Mouse (Mus musculus) liver, embryonic 15.5 days (tissue): ENCODE measurements around the gene Sash3. TPM values are rescaled to one million over a fixed set of nuclear protein-coding genes. Genes with fewer than 3 reads are reported as not detected.

Source experiments
- ATAC-seq: fragments of 200-750 bp; cut with Nextera tagmentation; 2 replicates; pipeline ENCODE4 v1.8.0; 2017; ENCODE audit warnings: moderate number of reproducible peaks, mild to moderate bottlenecking, moderate library complexity; ENCODE audit not compliant: insufficient read depth
- H3K27ac ChIP-seq: fragments of 300-500 bp; sonication (generic); replicated peaks from 2 replicates; pipeline ENCODE4 v1.5.1; 2015; ENCODE audit warnings: mild to moderate bottlenecking, inconsistent platforms
- H3K27me3 ChIP-seq: fragments of 300-500 bp; sonication (generic); 2 replicates; pipeline ENCODE4 v1.6.1; 2015; ENCODE audit warnings: mild to moderate bottlenecking, inconsistent platforms
- H3K36me3 ChIP-seq: fragments of 300-500 bp; sonication (generic); replicated peaks from 2 replicates; pipeline ENCODE4 v1.6.1; 2015; ENCODE audit warnings: moderate library complexity, mild to moderate bottlenecking, inconsistent platforms
- H3K4me1 ChIP-seq: fragments of 300-500 bp; sonication (generic); replicated peaks from 2 replicates; pipeline ENCODE4 v1.6.1; 2015; ENCODE audit warnings: inconsistent platforms
- H3K4me2 ChIP-seq: fragments of 300-500 bp; sonication (generic); 2 replicates; pipeline ENCODE4 v1.6.1; 2015; ENCODE audit warnings: moderate library complexity, mild to moderate bottlenecking, inconsistent platforms
- H3K4me3 ChIP-seq: fragments of 300-500 bp; sonication (generic); replicated peaks from 2 replicates; pipeline ENCODE4 v1.5.1; 2015; ENCODE audit warnings: mild to moderate bottlenecking, inconsistent platforms
- H3K9ac ChIP-seq: fragments of 300-500 bp; sonication (generic); 2 replicates; pipeline ENCODE4 v1.6.1; 2015; ENCODE audit warnings: moderate library complexity, mild to moderate bottlenecking, inconsistent platforms
- H3K9me3 ChIP-seq: fragments of 300-500 bp; sonication (generic); replicated peaks from 2 replicates; pipeline ENCODE4 v1.6.1; 2016; ENCODE audit warnings: inconsistent platforms
- WGBS: fragments of 180-500 bp; shearing (Covaris S2); methylation state at CpG from one replicate; pipeline ENCODE4 v1.1.7; 2015; ENCODE audit warnings: mixed read lengths; ENCODE audit not compliant: insufficient replicate concordance; 5-methylcytosine and 5-hydroxymethylcytosine counted together
- polyA plus RNA-seq: library from polyadenylated mRNA; unstranded; fragments of >200 nt; fragmentation: Nextera tagmentation; extraction: Ambion mirVana; gene quantifications from 2 replicates; pipeline ENCODE4 v1.2.1, GENCODE M21; 2015

The Sash3 gene
- polyA plus RNA-seq, 1 experiment from 2014 or later: 8.8 TPM

GRCm38 (mm10) chrX:48170368-48170767 is 24.1 kb downstream of the Sash3 start:
- 20% methylated on average over 1 of the region's 1 CpGs for WGBS
- ATAC-seq: no peak

GRCm38 (mm10) chrX:48181844-48182243 is 35.6 kb downstream of the Sash3 start:
- no peak overlapping the region for H3K4me3 ChIP-seq
- H3K4me2 ChIP-seq: no peak overlapping the region
- no peak overlapping the region for H3K27ac ChIP-seq
- ATAC-seq: no peak
- 71% methylated on average over 6 of the region's 6 CpGs for WGBS
- H3K9ac ChIP-seq: no peak overlapping the region
- H3K4me1 ChIP-seq: no peaks in the 10 kb centered on the region
- no peaks in the 10 kb centered on the region for H3K9me3 ChIP-seq
- H3K27me3 ChIP-seq: no peaks in the 10 kb centered on the region
- peaks cover 4% of the 10 kb centered on the region; the same call in 1 of the 2 replicates for H3K36me3 ChIP-seq

More at GRCm38 (mm10) chrX:48170368-48170767, 24.1 kb downstream of the Sash3 start:
- H3K36me3 ChIP-seq: no peaks in the 10 kb centered on the region
- no peak overlapping the region for H3K9ac ChIP-seq
- H3K4me1 ChIP-seq: no peaks in the 10 kb centered on the region
- H3K9me3 ChIP-seq: no peaks in the 10 kb centered on the region
- no peak overlapping the region for H3K27ac ChIP-seq
- no peak overlapping the region for H3K4me3 ChIP-seq
- no peak overlapping the region for H3K4me2 ChIP-seq
- no peaks in the 10 kb centered on the region for H3K27me3 ChIP-seq

DNA sequence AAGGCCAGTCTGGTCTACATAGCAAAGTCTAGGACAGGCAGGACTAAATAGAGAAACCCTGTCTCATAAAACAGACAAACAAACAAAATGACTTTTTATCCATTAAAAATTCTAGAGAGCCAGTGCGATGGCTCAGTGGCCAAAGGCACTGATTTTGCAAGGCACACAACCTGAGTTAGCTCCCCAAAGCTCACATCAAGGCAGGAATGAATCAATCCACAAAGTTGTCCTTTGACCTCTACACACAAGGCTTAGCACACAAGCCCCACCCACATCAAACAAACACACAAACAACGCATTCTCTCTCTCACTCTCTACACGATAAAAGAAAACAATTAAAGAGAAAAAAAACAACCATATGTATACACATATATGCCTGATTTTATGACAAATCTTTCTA is 38.5 kb downstream of the Sash3 start:
- Histone ChIP-seq H3K4me3 (no peak overlapping the region), H3K4me1 (no peaks in the 10 kb centered on the region), H3K27ac (no peak overlapping the region), H3K36me3 (peaks cover 4% of the 10 kb centered on the region; the same call in 1 of the 2 replicates), H3K9ac (no peak overlapping the region), H3K27me3 (no peaks in the 10 kb centered on the region), H3K4me2 (no peak overlapping the region), H3K9me3 (no peaks in the 10 kb centered on the region)
- 64% methylated on average over 3 of the region's 3 CpGs for WGBS
- no peak for ATAC-seq

DNA sequence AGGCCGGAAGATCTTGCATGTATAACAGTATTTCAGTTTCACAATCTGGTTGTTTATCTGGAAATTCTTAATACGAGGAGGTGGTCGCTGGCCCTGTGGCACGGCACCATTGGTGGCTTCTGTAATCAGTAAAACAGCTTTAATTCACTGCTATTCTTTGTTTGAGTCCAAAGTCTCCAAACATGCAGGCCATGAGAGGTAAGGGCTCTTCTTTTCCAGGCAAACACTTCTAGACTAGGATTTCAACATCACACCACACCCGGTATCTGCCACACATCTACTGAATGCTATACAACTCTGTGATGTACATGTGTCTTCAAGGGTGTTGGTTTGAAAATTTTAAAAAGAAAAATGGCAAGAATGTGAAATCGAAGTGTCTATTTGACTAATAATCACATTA is 45.0 kb downstream of the Sash3 start:
- Histone ChIP-seq H3K4me1 (no peaks in the 10 kb centered on the region), H3K27ac (no peak overlapping the region), H3K4me2 (no peak overlapping the region), H3K36me3 (0 out of 2 replicates have a peak, but pooled peaks cover 3% of the 10 kb centered on the region), H3K27me3 (no peaks in the 10 kb centered on the region), H3K9me3 (no peaks in the 10 kb centered on the region), H3K4me3 (no peak overlapping the region), H3K9ac (no peak overlapping the region)
- WGBS: 66% methylated on average over 6 of the region's 6 CpGs
- peak; percentile 22; the same call in 1 of the 2 replicates for ATAC-seq

DNA sequence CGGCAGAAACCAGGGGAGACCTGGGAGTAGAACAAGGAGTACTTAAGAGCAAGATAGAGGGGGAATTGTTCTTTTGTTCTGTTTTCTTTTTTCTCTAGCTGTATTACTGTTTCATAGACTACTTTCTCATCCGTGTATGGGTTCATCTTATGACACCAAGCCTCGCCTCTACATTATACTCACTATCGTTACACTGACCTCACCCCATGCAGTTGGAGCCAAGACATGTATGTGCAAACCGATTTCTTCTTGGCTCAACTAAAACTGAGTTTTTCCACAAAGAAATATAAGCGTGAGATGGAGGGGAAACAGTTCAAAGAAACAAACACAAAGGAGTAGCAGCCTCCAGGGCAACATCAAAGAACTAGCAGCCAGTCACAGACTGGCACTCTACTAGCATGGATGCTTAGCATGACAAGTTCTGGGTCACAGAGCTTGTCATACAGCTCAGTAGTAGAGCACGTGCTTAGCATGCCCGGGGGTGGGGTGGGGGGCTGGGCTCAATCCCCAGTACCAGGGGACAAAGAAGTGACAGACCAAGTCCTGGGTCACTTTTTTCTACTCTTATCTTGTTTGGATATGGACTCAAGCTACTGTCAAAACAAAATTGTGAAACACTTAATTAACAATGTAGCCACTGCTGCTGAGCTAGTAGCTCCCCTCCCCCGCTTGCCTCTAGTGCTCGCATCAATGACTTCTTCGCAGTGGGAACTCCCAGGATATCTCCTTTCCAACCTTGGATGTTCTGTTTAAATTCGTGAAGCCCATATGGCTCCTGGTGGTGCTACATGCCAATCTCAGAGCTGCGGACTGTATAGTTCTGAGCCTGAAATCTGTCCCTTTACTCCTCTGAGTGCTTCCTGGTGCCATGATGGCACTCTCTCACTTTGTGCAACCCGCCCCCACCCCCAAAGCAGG is 47.3 kb downstream of the Sash3 start:
- H3K9ac ChIP-seq: no peak overlapping the region
- H3K4me1 ChIP-seq: no peaks in the 10 kb centered on the region
- H3K27ac ChIP-seq: no peak overlapping the region
- no peaks in the 10 kb centered on the region for H3K9me3 ChIP-seq
- no peak for ATAC-seq
- no peak overlapping the region for H3K4me3 ChIP-seq
- 0 out of 2 replicates have a peak, but pooled peaks cover 3% of the 10 kb centered on the region for H3K36me3 ChIP-seq
- 64% methylated on average over 14 of the region's 14 CpGs for WGBS
- H3K4me2 ChIP-seq: no peak overlapping the region
- H3K27me3 ChIP-seq: no peaks in the 10 kb centered on the region

DNA sequence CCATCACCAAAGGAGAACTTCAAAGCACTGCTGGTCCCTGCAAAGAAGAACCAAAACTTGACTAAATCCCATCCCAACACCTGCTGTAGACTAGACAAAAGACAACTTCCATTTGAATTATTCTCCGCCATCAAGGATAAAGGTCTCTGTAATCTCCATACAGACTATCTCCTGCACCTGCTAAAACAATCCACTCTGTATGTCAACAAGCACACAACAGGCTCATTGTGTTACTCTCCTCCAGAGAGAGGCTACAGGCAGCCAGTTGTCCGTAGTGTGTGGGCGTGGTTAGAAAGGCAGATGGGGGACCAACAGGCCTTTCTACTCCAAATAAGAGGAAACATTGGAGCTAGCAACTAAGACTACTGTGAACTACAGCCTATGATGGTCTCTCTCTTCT is 51.6 kb downstream of the Sash3 start:
- Histone ChIP-seq H3K27ac (no peak overlapping the region), H3K4me2 (no peak overlapping the region), H3K9me3 (no peaks in the 10 kb centered on the region), H3K27me3 (no peaks in the 10 kb centered on the region), H3K4me3 (no peak overlapping the region), H3K9ac (no peak overlapping the region), H3K36me3 (no peaks in the 10 kb centered on the region), H3K4me1 (no peaks in the 10 kb centered on the region)
- WGBS: 73% methylated on average over 3 of the region's 3 CpGs
- ATAC-seq: no peak

GRCm38 (mm10) chrX:48199026-48199425 is 52.8 kb downstream of the Sash3 start:
- H3K4me2 ChIP-seq: no peak overlapping the region
- H3K36me3 ChIP-seq: no peaks in the 10 kb centered on the region
- H3K27ac ChIP-seq: no peak overlapping the region
- no peak overlapping the region for H3K9ac ChIP-seq
- H3K27me3 ChIP-seq: no peaks in the 10 kb centered on the region
- no peaks in the 10 kb centered on the region for H3K9me3 ChIP-seq
- 81% methylated on average over 2 of the region's 2 CpGs for WGBS
- H3K4me3 ChIP-seq: no peak overlapping the region
- ATAC-seq: no peak
- H3K4me1 ChIP-seq: peaks cover 5% of the 10 kb centered on the region; the same call in 1 of the 2 replicates

GRCm38 (mm10) chrX:48200699-48201098 is 54.5 kb downstream of the Sash3 start:
- no peaks in the 10 kb centered on the region for H3K36me3 ChIP-seq
- no peak overlapping the region for H3K4me3 ChIP-seq
- no peak overlapping the region for H3K27ac ChIP-seq
- no peak overlapping the region for H3K9ac ChIP-seq
- WGBS: 79% methylated on average over 3 of the region's 3 CpGs
- no peak for ATAC-seq
- H3K4me2 ChIP-seq: no peak overlapping the region
- H3K9me3 ChIP-seq: no peaks in the 10 kb centered on the region
- H3K27me3 ChIP-seq: no peaks in the 10 kb centered on the region
- peaks cover 5% of the 10 kb centered on the region; the same call in 1 of the 2 replicates for H3K4me1 ChIP-seq

DNA sequence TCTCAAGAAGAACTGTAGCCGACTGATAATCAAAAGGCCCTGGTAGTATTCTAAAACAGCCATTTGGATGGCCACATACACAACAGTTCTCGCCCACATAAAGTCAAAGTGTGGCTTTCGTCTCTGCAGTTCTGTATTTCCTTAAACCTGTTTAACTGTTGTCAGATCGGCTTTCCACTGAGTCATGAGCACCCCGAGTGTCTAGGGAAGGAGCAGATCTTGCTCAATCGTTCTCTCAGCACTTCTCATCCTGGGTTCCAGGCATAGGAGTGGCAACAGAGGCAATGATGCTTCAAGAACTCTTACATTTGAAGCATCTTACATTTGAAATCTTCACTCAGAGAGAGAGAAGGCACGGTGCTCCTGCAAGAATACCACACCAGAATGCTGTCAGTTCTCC is 55.7 kb downstream of the Sash3 start:
- no peak overlapping the region for H3K27ac ChIP-seq
- no peaks in the 10 kb centered on the region for H3K36me3 ChIP-seq
- H3K4me1 ChIP-seq: peaks cover 5% of the 10 kb centered on the region; the same call in 1 of the 2 replicates
- no peak for ATAC-seq
- H3K4me2 ChIP-seq: no peak overlapping the region
- no peak overlapping the region for H3K9ac ChIP-seq
- no peak overlapping the region for H3K4me3 ChIP-seq
- no peaks in the 10 kb centered on the region for H3K27me3 ChIP-seq
- WGBS: 67% methylated on average over 7 of the region's 7 CpGs
- no peaks in the 10 kb centered on the region for H3K9me3 ChIP-seq

- ATAC-seq: no peak
- no peaks in the 10 kb centered on the region for H3K9me3 ChIP-seq
- H3K27ac ChIP-seq: no peak overlapping the region
- H3K9ac ChIP-seq: no peak overlapping the region
- no peak overlapping the region for H3K4me2 ChIP-seq
- 79% methylated on average over 7 of the region's 7 CpGs for WGBS
- H3K27me3 ChIP-seq: no peaks in the 10 kb centered on the region
- H3K36me3 ChIP-seq: no peaks in the 10 kb centered on the region
- no peak overlapping the region for H3K4me3 ChIP-seq
- H3K4me1 ChIP-seq: peaks cover 5% of the 10 kb centered on the region; the same call in 1 of the 2 replicates
These were observed 56.2 kb downstream of the Sash3 start for GRCm38 (mm10) chrX:48202436-48202835.

DNA sequence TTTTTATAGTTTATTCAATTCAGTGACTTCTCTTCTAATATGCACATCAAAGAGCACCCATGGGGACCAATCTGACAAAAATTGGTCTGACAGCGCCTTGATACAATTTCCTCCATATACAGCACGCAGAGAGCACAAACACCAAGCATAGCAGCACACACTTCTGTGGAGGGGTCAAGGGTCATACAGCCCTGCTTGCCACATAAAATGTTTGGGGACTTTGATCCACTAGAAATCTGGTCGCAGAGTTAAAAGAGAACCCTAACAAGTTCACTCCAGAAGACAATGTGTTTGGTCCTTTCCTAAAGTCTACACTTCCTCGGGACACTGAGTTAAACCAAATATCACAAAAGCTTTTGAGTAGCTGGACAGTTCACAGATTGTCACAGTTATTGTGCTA is 56.8 kb downstream of the Sash3 start:
- Histone ChIP-seq H3K27ac (no peak overlapping the region), H3K4me3 (no peak overlapping the region)
- no peak for ATAC-seq

More for the DNA sequence above, 56.8 kb downstream of the Sash3 start:
- H3K4me2 ChIP-seq: no peak overlapping the region
- 73% methylated on average over 4 of the region's 4 CpGs for WGBS
- no peak overlapping the region for H3K9ac ChIP-seq
- no peaks in the 10 kb centered on the region for H3K36me3 ChIP-seq
- H3K4me1 ChIP-seq: peaks cover 5% of the 10 kb centered on the region; the same call in 1 of the 2 replicates
- H3K9me3 ChIP-seq: no peaks in the 10 kb centered on the region
- no peaks in the 10 kb centered on the region for H3K27me3 ChIP-seq
